Mouse (Mus musculus): ENCODE data around the gene Ccdc60.

DNA sequence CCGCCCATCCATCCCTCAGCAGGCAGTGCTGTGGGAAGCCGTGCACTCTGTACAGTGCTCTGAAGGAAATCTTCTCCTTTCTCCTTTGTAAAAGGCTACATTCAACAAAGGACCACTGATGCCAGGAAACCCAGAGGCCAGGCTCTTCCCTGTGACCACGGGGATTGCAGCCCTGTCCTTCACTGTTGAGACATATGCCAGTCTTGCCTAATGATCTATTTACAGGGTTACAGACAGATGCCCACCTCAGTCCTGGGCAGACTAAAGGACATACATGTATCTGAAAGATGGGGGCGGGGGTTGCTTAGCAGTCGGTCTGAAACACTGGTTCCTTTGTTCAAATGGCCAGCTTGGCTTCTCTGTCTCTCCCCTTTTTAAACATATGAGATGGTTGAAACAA is 14.4 kb downstream of the Ccdc60 start:
- TF ChIP-seq POLR2A (IDR thresholded peaks at IDR 0.05; ENCODE audit: low read depth, low read length) (no peak), CTCF (conservative IDR thresholded peaks at IDR 0.05; ENCODE audit: insufficient read depth, insufficient read length, low read depth, low read length) (no peak)

Measured in kidney, adult 2 months (tissue).